Mouse (Mus musculus) CH12.LX (cell line): ENCODE data around the gene Pde4d.

Experiments
- CTCF ChIP-seq, 2 experiments: IDR thresholded peaks in 1 of 2; conservative IDR thresholded peaks in 1 of 2; 2 replicates each; pipeline ENCODE4 v1.5.1; 2011 to 2012; ENCODE audit warnings: low read depth in 2 of 2, low read length in 2 of 2, improper control_type of control experiment in 1 of 2, inconsistent platforms in 1 of 2, mild to moderate bottlenecking in 1 of 2, moderate library complexity in 1 of 2
- ELF1 ChIP-seq: IDR thresholded peaks from 2 replicates; pipeline ENCODE4 v1.6.1; 2014; ENCODE audit warnings: low read depth, mild to moderate bottlenecking, inconsistent platforms, low read length, improper control_type of control experiment
- MAX ChIP-seq: IDR thresholded peaks from 2 replicates; pipeline ENCODE4 v1.6.1; 2011; ENCODE audit warnings: low read length, improper control_type of control experiment
- MYC ChIP-seq: IDR thresholded peaks from 2 replicates; pipeline ENCODE4 v1.6.1; 2011; ENCODE audit warnings: low read depth, mild to moderate bottlenecking, improper control_type of control experiment, low read length
- PAX5 ChIP-seq: IDR thresholded peaks from 2 replicates; pipeline ENCODE4 v1.6.1; 2012; ENCODE audit warnings: low read length, inconsistent platforms, mixed read lengths
- POLR2A ChIP-seq: IDR thresholded peaks from 2 replicates; pipeline ENCODE4 v1.6.1; 2011; ENCODE audit warnings: low read depth, mild to moderate bottlenecking, improper control_type of control experiment, low read length
- ZC3H11A ChIP-seq: IDR thresholded peaks from 2 replicates; pipeline ENCODE4 v1.6.1; 2012; ENCODE audit warnings: low read depth, mild to moderate bottlenecking, inconsistent platforms, low read length, improper control_type of control experiment

GRCm38 (mm10) chr13:109262501-109262900 is 812.8 kb downstream of the Pde4d start:
- TF ChIP-seq CTCF (conservative IDR thresholded peaks at IDR 0.05 in 1 of 2, IDR thresholded peaks at IDR 0.05 in 1 of 2; ENCODE audit: low read depth in 2 of 2, low read length in 2 of 2) (no peak), ZC3H11A (no peak), MYC (no peak), POLR2A (no peak), PAX5 (no peak), ELF1 (no peak), MAX (no peak)
